Mouse (Mus musculus) CH12.LX (cell line): ENCODE data around the gene Car15. TPM values are rescaled to one million over a fixed set of nuclear protein-coding genes. Genes with fewer than 3 reads are reported as not detected.

Experiments
- DNase-seq: peaks from one replicate; pipeline ENCODE4 v3.0.0-alpha.2; 2013; ENCODE audit errors: extremely low read depth
- H3K27ac ChIP-seq: 2 replicates; pipeline ENCODE4 v1.5.1; 2012; ENCODE audit warnings: low read depth, mild to moderate bottlenecking, control low read depth, moderate library complexity; ENCODE audit not compliant: insufficient read depth
- H3K27me3 ChIP-seq: replicated peaks from 2 replicates; pipeline ENCODE3; 2012; ENCODE audit warnings: inconsistent platforms
- H3K36me3 ChIP-seq, 2 experiments: replicated peaks in 1 of 2; 2 replicates each; pipeline versions ENCODE3 to v1.6.1; 2012; ENCODE audit warnings: inconsistent platforms in 1 of 2, low read length in 1 of 2, mild to moderate bottlenecking in 1 of 2, mixed read lengths in 1 of 2, moderate library complexity in 1 of 2; ENCODE audit not compliant: control insufficient read depth in 1 of 2, insufficient read depth in 1 of 2
- H3K4me1 ChIP-seq, 2 experiments: 2 replicates each; pipeline ENCODE4 v1.6.1; 2012; ENCODE audit warnings: inconsistent platforms in 1 of 2, moderate library complexity in 1 of 2; ENCODE audit not compliant: insufficient read depth in 2 of 2, control insufficient read depth in 1 of 2
- H3K4me2 ChIP-seq: 2 replicates; pipeline ENCODE4 v1.6.1; 2012; ENCODE audit warnings: low read depth, mild to moderate bottlenecking, control low read depth; ENCODE audit not compliant: poor library complexity, insufficient read depth, severe bottlenecking
- H3K4me3 ChIP-seq, 3 experiments: fragments of 150-350 bp in 1 of 3; sonication (generic) in 1 of 3; replicated peaks in 1 of 3; 2 replicates each; pipeline versions ENCODE3 to v1.5.1; 2011 to 2012; ENCODE audit warnings: low read depth in 2 of 3, low read length in 2 of 3, mild to moderate bottlenecking in 2 of 3, moderate library complexity in 2 of 3, control low read depth in 1 of 3, improper control_type of control experiment in 1 of 3, inconsistent platforms in 1 of 3, mixed read lengths in 1 of 3; ENCODE audit not compliant: poor library complexity in 1 of 3
- H3K79me2 ChIP-seq: replicated peaks from 2 replicates; pipeline ENCODE4 v1.6.1; 2012; ENCODE audit warnings: mild to moderate bottlenecking, moderate library complexity; ENCODE audit not compliant: control insufficient read depth, poor library complexity, insufficient read depth, severe bottlenecking; ENCODE audit errors: extremely low read depth
- H3K9ac ChIP-seq: 2 replicates; pipeline ENCODE4 v1.6.1; 2012; ENCODE audit warnings: low read depth, mild to moderate bottlenecking, control low read depth, moderate library complexity; ENCODE audit not compliant: insufficient read depth
- H3K9me3 ChIP-seq: replicated peaks from 2 replicates; pipeline ENCODE3; 2012; ENCODE audit warnings: low read length, inconsistent platforms, mixed read lengths
- BHLHE40 ChIP-seq: IDR thresholded peaks from 2 replicates; pipeline ENCODE4 v1.6.1; 2011; ENCODE audit warnings: mild to moderate bottlenecking, low read depth, low read length, improper control_type of control experiment
- CHD1 ChIP-seq: IDR thresholded peaks from 2 replicates; pipeline ENCODE4 v1.6.1; 2012; ENCODE audit warnings: low read depth, low read length, improper control_type of control experiment, inconsistent platforms
- CHD2 ChIP-seq: IDR thresholded peaks from 2 replicates; pipeline ENCODE4 v1.6.1; 2011; ENCODE audit warnings: low read length, improper control_type of control experiment
- CTCF ChIP-seq, 2 experiments: IDR thresholded peaks in 1 of 2; conservative IDR thresholded peaks in 1 of 2; 2 replicates each; pipeline ENCODE4 v1.5.1; 2011 to 2012; ENCODE audit warnings: low read depth in 2 of 2, low read length in 2 of 2, improper control_type of control experiment in 1 of 2, inconsistent platforms in 1 of 2, mild to moderate bottlenecking in 1 of 2, moderate library complexity in 1 of 2
- E2F4 ChIP-seq: IDR thresholded peaks from 2 replicates; pipeline ENCODE4 v1.6.1; 2011; ENCODE audit warnings: low read depth, low read length, improper control_type of control experiment; ENCODE audit not compliant: insufficient replicate concordance
- EP300 ChIP-seq: IDR thresholded peaks from 2 replicates; pipeline ENCODE4 v1.6.1; 2011; ENCODE audit warnings: low read length, improper control_type of control experiment
- ETS1 ChIP-seq: conservative IDR thresholded peaks from 2 replicates; pipeline ENCODE4 v1.6.1; 2012; ENCODE audit warnings: low read depth, mild to moderate bottlenecking, inconsistent platforms, low read length, improper control_type of control experiment, moderate library complexity
- HCFC1 ChIP-seq: IDR thresholded peaks from 2 replicates; pipeline ENCODE4 v1.6.1; 2012; ENCODE audit warnings: low read depth, mild to moderate bottlenecking, inconsistent platforms, low read length, improper control_type of control experiment
- IRF4 ChIP-seq: IDR thresholded peaks from 2 replicates; pipeline ENCODE4 v1.6.1; 2014; ENCODE audit warnings: low read depth, mild to moderate bottlenecking, inconsistent platforms, low read length, improper control_type of control experiment
- JUN ChIP-seq: IDR thresholded peaks from 2 replicates; pipeline ENCODE4 v1.6.1; 2011; ENCODE audit warnings: low read depth, mild to moderate bottlenecking, low read length, improper control_type of control experiment, moderate library complexity; ENCODE audit not compliant: insufficient read depth
- KAT2A ChIP-seq: IDR thresholded peaks from 2 replicates; pipeline ENCODE4 v1.6.1; 2012; ENCODE audit warnings: low read length, improper control_type of control experiment, inconsistent platforms; ENCODE audit not compliant: insufficient replicate concordance
- MAFK ChIP-seq: IDR thresholded peaks from 2 replicates; pipeline ENCODE4 v1.6.1; 2011; ENCODE audit warnings: low read length, improper control_type of control experiment; ENCODE audit not compliant: insufficient replicate concordance
- MAX ChIP-seq: IDR thresholded peaks from 2 replicates; pipeline ENCODE4 v1.6.1; 2011; ENCODE audit warnings: low read length, improper control_type of control experiment
- MAZ ChIP-seq: IDR thresholded peaks from 2 replicates; pipeline ENCODE4 v1.6.1; 2012; ENCODE audit warnings: low read depth, mild to moderate bottlenecking, inconsistent platforms, low read length, improper control_type of control experiment, moderate library complexity
- MYC ChIP-seq: IDR thresholded peaks from 2 replicates; pipeline ENCODE4 v1.6.1; 2011; ENCODE audit warnings: low read depth, mild to moderate bottlenecking, improper control_type of control experiment, low read length
- NELFE ChIP-seq: IDR thresholded peaks from 2 replicates; pipeline ENCODE4 v1.6.1; 2011; ENCODE audit warnings: low read depth, low read length, improper control_type of control experiment
- RAD21 ChIP-seq: IDR thresholded peaks from 2 replicates; pipeline ENCODE4 v1.6.1; 2011; ENCODE audit warnings: low read depth, mild to moderate bottlenecking, low read length, improper control_type of control experiment, moderate library complexity
- RCOR1 ChIP-seq: conservative IDR thresholded peaks from 2 replicates; pipeline ENCODE4 v1.6.1; 2012; ENCODE audit warnings: low read depth, mild to moderate bottlenecking, inconsistent platforms, low read length, improper control_type of control experiment
- SMC3 ChIP-seq: IDR thresholded peaks from 2 replicates; pipeline ENCODE4 v1.6.1; 2011; ENCODE audit warnings: low read depth, low read length, improper control_type of control experiment
- TBP ChIP-seq: conservative IDR thresholded peaks from 2 replicates; pipeline ENCODE4 v1.6.1; 2011; ENCODE audit warnings: low read depth, low read length, improper control_type of control experiment
- TCF12 ChIP-seq: IDR thresholded peaks from 2 replicates; pipeline ENCODE4 v1.6.1; 2014; ENCODE audit warnings: low read depth, mild to moderate bottlenecking, inconsistent platforms, low read length, improper control_type of control experiment
- USF1 ChIP-seq: IDR thresholded peaks from 2 replicates; pipeline ENCODE4 v1.6.1; 2014; ENCODE audit warnings: low read depth, mild to moderate bottlenecking, inconsistent platforms, low read length, improper control_type of control experiment
- ZC3H11A ChIP-seq: IDR thresholded peaks from 2 replicates; pipeline ENCODE4 v1.6.1; 2012; ENCODE audit warnings: low read depth, mild to moderate bottlenecking, inconsistent platforms, low read length, improper control_type of control experiment
- ZNF384 ChIP-seq: IDR thresholded peaks from 2 replicates; pipeline ENCODE4 v1.6.1; 2012; ENCODE audit warnings: low read depth, low read length, improper control_type of control experiment, inconsistent platforms
- dilution Hi-C: fragments of 300-500 bp; cut with MboI; formaldehyde crosslinking; loops from 2 replicates; pipeline ENCODE4 v1.14.3; 2020; ENCODE audit warnings: low sequenced_read_pairs; ENCODE audit not compliant: extremely low pct_unique_long_range_greater_than_20kb, extremely low pct_ligation_motif_present
- in situ Hi-C: fragments of 300-500 bp; cut with MboI; formaldehyde crosslinking; loops from 3 replicates; pipeline ENCODE4 v1.14.3; 2019; ENCODE audit warnings: low sequenced_read_pairs, low pct_ligation_motif_present, low pct_unique_long_range_greater_than_20kb, mixed read lengths
- polyA plus RNA-seq: library from polyadenylated mRNA; unstranded; fragments of >175 nt; gene quantifications from 2 replicates; pipeline ENCODE4 v1.2.1, GENCODE M21; 2012; ENCODE audit warnings: low read depth; ENCODE audit not compliant: insufficient read length
- total RNA-seq, 2 experiments: library from RNA; depleted of rRNA; stranded (reverse); fragments of 300-350 nt in 1 of 2; fragments of >200 nt in 1 of 2; gene quantifications; 2 replicates each; pipeline ENCODE4 v1.2.3; 2012 to 2014

The Car15 gene
- total and polyA plus RNA-seq, 3 experiments, result 1.5 to 3.9 (median 1.6) TPM

- H3K4me3 ChIP-seq, result no peak overlapping the region
- no peaks in the 10 kb centered on the region for H3K9me3 ChIP-seq
- H3K79me2 ChIP-seq, result no peaks in the 10 kb centered on the region
- peak; percentile 66 for TF ChIP-seq RAD21
- TF ChIP-seq MYC, result peak; percentile 65
- TF ChIP-seq SMC3, result peak; percentile 52
- no peak for TF ChIP-seq CHD2
- no peak for TF ChIP-seq ETS1
- TF ChIP-seq CTCF (conservative IDR thresholded peaks at IDR 0.05 in 1 of 2, IDR thresholded peaks at IDR 0.05 in 1 of 2; ENCODE audit: low read depth in 2 of 2, low read length in 2 of 2), result peak; percentile 80 to 81
- TF ChIP-seq ZC3H11A, result no peak
- no peaks in the 10 kb centered on the region for H3K27me3 ChIP-seq
- no peak overlapping the region for H3K4me2 ChIP-seq
- no peaks in the 10 kb centered on the region for H3K4me1 ChIP-seq
- peak; percentile 34 for DNase-seq
- no peak overlapping the region for H3K9ac ChIP-seq
- dilution Hi-C loops (no loop called here), in situ Hi-C loops (no loop called here)
- peaks cover 52 to 93% of the 10 kb centered on the region in 2 experiments for H3K36me3 ChIP-seq
- H3K27ac ChIP-seq, result no peak overlapping the region
Measured at GRCm38 (mm10) chr16:17858592-17858991, 20.4 kb upstream of the Car15 start.

- Histone ChIP-seq H3K36me3 (peaks cover 61 to 93% of the 10 kb centered on the region in 2 experiments), H3K27ac (no peak overlapping the region), H3K4me2 (no peak overlapping the region), H3K9me3 (no peaks in the 10 kb centered on the region), H3K27me3 (no peaks in the 10 kb centered on the region), H3K4me3 (no peak overlapping the region), H3K4me1 (no peaks in the 10 kb centered on the region), H3K9ac (no peak overlapping the region), H3K79me2 (no peaks in the 10 kb centered on the region)
- dilution Hi-C loops (no loop called here), in situ Hi-C loops (no loop called here)
- TF ChIP-seq MAFK (no peak), RCOR1 (no peak), ZC3H11A (no peak), HCFC1 (no peak), CHD1 (no peak), JUN (no peak), NELFE (no peak)
- DNase-seq, result no peak
Measured at GRCm38 (mm10) chr16:17857157-17857556, 19.0 kb upstream of the Car15 start.

GRCm38 (mm10) chr16:17853263-17853662 is 15.1 kb upstream of the Car15 start:
- Histone ChIP-seq H3K4me1 (no peaks in the 10 kb centered on the region), H3K4me3 (no peak overlapping the region), H3K79me2 (no peaks in the 10 kb centered on the region), H3K9me3 (no peaks in the 10 kb centered on the region), H3K27me3 (no peaks in the 10 kb centered on the region), H3K9ac (no peak overlapping the region), H3K36me3 (peaks cover 64 to 91% of the 10 kb centered on the region in 2 experiments), H3K4me2 (no peak overlapping the region), H3K27ac (no peak overlapping the region)
- dilution Hi-C loops, result no loop called here
- no peak for TF ChIP-seq MAZ
- TF ChIP-seq BHLHE40, result no peak
- no peak for TF ChIP-seq USF1
- no peak for TF ChIP-seq TBP
- TF ChIP-seq EP300, result no peak
- TF ChIP-seq MAX, result no peak
- TF ChIP-seq JUN, result no peak
- no peak for TF ChIP-seq E2F4
- no peak for TF ChIP-seq SMC3
- no peak for TF ChIP-seq MAFK
- no peak for TF ChIP-seq ZNF384
- no peak for TF ChIP-seq CHD2
- TF ChIP-seq TCF12, result no peak
- no peak for TF ChIP-seq CHD1
- no peak for TF ChIP-seq IRF4
- TF ChIP-seq KAT2A, result no peak
- in situ Hi-C loops, result no loop called here
- DNase-seq, result no peak
